Mouse (Mus musculus): ENCODE data around the gene Timp2.

Gene Timp2

GRCm38 (mm10) chr11:118289037-118289511 is 66.5 kb downstream of the Timp2 start:
- no peak for DNase-seq

GRCm38 (mm10) chr11:118287573-118287972 is 68.0 kb downstream of the Timp2 start:
- DNase-seq: no peak

GRCm38 (mm10) chr11:118286434-118286833 is 69.1 kb downstream of the Timp2 start:
- DNase-seq: no peak

GRCm38 (mm10) chr11:118285791-118286190 is 69.7 kb downstream of the Timp2 start:
- no peak for DNase-seq

DNA sequence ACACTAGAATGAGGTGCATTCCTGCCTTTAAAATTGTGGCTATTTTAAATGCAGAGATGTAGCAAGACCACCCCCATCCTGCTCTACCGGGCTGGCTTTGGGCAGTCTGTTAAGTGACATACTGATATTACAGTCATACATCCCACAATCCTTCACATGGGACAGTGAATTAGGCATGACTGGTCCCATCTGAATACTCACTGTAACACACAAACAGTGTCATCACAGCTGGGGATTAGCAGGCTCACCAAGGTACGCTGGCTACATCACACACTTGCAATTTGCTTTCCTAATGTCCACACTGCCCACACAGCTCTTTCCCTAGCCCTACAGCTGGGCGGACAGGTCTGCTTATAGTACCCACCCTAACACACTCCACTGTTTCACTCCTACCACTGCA is 75.3 kb downstream of the Timp2 start:
- DNase-seq: no peak

DNA sequence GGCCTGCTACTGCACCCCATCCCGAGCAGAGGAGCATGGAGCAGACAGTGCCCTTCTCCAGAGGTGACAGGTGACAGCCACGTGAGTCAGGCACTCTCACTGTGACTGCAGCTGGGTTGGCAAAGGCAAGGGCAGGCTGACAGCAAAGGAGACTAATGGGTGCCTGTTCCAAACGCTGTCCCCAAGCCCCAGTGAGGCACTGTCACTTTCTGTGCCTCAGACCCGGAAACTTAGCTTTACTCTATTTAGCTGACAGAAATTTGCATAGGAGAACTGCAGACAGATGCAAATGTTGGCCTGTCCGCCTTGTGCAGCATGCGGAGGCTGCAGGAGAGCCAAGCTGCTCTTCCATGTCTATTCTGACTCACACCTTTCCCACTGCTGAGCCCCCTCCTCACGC is 79.2 kb downstream of the Timp2 start:
- DNase-seq: no peak

DNA sequence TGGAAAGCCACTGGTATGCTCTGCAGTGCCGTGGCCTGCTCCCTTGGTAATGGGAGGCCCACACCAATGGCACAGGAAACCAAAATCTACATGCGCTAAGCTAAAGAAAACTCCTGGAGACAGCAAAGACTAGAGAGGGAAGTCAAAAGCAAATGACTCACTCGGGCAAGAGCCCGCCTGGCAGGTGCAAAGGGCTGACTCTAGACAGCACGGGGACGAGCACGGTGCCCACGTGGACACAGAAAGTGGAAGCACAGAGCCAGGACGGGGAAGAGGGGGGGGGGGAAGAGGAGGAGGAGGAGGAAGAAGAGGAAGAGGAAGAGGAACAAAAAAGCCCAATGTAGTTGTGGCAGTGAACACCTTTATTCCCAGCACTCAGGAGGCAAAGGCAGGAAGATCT is 80.4 kb downstream of the Timp2 start:
- DNase-seq: no peak

GRCm38 (mm10) chr11:118269827-118270226 is 85.7 kb downstream of the Timp2 start:
- DNase-seq: no peak

DNA sequence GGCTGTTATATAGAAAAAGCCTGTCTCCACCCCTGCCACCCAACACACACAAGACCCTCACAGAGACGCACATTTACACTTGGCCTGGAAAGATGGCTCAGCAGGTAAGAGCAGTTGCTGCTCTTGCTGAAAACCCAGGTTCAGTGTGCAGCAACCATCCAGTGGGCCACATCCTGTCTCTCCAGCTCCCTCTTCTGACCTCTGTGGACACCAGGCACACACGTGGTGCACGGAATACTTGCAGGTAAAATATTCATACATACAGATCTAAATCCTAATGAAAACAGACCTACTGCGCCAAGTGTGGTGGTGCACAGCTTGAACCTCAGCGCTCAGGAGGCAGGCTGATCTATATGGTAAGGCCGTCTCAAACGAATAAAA is 88.9 kb downstream of the Timp2 start:
- DNase-seq: no peak

- DNase-seq: no peak
Measured at GRCm38 (mm10) chr11:118266044-118266665, 89.4 kb downstream of the Timp2 start.

DNA sequence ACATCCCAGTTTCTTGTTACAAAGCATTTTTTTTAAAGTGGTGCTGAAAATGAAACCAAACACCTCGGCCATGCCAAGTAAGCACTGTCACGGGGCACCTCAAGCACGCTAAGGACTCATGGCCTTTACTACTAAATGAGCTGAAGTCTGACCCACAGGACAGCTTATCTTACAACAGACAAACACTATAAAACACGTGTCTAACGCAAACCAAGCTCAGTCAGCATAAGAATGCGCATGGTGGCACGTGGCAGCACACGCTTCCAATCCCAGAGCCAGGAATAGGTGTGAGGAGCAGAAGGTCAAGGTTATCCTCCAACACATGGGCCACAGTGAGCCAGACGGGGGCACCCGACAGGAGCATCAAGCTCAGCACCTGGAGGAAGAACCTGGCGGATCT is 89.9 kb downstream of the Timp2 start:
- DNase-seq: no peak

GRCm38 (mm10) chr11:118263146-118263545 is 92.4 kb downstream of the Timp2 start:
- no peak for DNase-seq

GRCm38 (mm10) chr11:118260081-118260480 is 95.5 kb downstream of the Timp2 start:
- no peak for DNase-seq

GRCm38 (mm10) chr11:118259580-118259979 is 96.0 kb downstream of the Timp2 start:
- no peak for DNase-seq

GRCm38 (mm10) chr11:118256371-118256770 is 99.2 kb downstream of the Timp2 start:
- no peak for DNase-seq

- DNase-seq: peak; percentile 87
Measured at GRCm38 (mm10) chr11:118254159-118254951, 101.2 kb downstream of the Timp2 start.

DNA sequence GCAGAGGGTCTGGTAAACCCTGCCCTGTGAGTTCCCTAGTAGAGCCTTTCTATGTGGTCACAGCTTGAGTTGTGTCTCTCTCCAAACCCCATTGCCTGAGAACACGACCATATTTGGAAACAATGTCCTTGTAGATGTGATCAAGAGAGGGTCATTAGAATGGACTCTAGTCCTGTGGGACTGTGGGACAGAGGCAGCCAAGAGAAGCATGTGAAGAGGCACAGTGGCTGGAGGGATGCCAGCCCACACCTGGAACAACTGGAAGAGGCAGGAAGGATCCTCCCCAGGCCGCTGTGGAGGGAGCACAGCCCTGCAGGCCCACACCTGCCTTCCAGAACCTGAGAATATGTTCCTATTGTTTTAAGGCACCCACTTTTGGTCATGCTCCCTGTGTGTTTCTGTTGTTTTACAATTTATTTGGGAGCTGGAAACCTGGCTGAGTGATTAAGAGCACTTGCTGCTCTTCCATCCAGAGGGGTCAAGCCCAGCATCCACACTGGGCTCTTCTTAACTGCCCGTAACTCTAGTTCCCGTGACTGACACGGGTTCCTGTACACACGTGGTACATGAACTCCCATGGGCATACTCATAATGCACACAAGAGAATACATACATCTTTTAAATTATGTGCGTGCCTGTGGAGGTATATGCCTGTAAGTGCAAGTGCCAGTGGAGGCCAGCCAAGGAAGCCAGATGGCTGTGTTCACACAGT is 101.9 kb downstream of the Timp2 start:
- peak; percentile 39 for DNase-seq
